Mouse (Mus musculus) kidney, adult 18-20 months (tissue): ENCODE data around the gene Rnft1.

Experiments
- DNase-seq: peaks from one replicate; pipeline ENCODE4 v3.0.0; 2021

Rnft1 gene

DNA sequence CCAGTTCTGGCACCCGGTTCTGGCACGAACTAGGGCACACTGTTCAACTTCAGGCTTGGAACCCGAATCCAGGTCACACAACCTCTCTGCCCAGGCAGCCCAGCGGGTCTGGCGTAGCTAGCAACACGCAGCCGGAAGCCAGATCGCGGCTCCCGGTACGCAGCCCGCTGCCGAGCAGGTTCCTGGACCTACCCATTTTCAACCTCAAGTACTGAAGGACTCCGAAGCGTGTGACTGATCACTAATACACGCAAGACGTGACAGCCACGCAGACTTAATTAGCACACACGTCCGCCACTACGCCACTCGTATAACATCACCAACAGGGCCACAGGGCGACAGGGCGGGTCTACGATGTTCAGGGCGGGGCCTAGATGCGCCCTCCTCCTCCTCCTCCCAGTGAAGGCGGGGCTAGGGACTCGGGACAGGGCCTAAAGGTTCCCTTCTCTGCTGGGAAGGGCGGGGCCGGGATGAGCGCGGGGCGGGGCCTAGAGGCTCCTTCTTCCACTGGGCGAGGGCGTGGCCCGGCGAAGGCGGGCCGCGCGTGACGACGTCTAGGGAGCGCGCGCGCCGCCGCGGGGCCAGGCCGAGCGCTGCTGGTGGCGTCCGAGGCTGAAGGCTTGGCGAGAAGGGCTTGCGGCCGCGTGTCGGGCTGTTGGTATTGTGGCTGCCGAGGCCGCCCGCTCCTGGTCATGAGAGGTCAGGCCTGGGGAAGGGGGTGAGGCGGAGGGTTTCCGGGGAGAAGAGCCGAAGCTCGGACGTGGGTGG lies at the start of gene Rnft1:
Gene Rnft1 (plus strand): TSS at position 557 of the 768 bp plus-strand sequence.
- peak; percentile 99 for DNase-seq

DNA sequence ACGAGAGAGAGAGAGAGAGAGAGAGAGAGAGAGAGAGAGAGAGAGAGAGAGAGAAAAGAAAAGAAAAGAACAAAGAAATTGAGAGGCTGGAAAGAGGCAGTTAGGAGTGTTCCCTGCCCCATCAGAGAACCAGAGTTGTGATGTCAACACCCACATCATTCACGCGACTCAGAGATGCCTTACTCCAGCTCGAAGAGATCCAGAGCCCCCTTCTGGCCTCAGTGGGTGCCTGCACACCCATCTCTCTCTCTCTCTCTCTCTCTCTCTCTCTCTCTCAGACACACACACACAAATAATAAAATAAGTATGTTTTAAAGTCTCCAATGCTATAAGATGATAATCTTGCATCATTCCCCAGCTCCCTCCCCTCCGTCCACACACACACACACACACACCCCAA lies 47.6 kb upstream of the Rnft1 start:
- no peak for DNase-seq

DNA sequence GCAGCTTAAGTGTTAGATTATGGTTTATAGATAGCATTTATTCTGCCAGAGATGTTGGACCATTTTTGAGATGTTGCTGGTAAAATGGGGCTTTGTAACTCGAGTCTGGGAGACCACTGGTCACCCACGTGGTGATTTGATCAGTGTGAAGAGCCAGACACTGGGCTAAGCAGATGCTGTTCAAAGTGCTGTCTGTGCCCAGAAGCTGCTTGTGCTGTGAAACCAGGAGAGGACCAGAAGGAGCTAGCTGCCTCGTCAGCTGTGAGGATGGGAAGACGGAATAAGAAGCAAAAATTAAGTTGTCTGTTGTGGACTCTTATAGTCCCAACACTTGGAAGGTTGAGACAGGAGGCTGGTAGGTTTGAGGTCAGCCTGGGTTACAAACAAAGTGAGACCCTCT lies 46.2 kb upstream of the Rnft1 start:
- DNase-seq = no peak

DNA sequence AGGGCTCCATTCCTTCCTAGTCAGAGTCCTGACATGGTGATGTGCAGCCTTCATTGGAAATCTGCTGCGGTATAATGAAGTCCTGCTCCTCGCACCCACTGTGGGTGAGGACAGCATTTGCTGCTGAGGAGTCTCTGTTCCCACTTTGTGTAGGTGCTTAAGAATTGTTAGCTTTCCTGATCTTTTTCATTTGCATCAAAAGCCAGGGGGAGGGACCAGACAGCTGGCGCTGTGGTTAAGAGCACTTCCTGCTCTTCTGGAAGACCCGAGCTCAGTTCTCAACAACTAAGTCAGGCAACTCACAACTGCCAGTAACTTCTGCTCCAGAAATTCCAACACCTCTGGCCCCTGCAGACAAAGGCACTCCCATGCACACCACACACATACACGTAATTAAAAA lies 43.7 kb upstream of the Rnft1 start:
- DNase-seq = no peak

DNA sequence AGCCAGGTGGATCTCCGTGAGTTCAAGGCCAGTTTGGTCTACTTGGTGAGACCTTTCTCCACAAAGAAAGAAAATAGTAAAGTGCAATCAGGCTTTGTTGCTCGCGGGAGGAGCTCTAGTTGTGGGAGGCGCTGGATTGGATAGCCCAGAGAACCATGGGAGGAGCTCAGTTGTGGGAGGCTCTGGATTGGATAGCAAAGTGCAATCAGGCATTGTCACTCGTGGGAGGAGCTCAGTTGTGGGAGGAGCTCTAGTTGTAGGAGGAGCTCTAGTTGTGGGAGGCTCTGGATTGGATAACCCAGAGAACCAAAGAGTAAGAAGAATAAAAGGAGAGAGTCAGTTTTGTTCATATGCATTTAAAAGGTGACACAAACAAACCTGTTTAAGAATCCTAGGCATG lies 30.5 kb upstream of the Rnft1 start:
- DNase-seq = no peak

DNA sequence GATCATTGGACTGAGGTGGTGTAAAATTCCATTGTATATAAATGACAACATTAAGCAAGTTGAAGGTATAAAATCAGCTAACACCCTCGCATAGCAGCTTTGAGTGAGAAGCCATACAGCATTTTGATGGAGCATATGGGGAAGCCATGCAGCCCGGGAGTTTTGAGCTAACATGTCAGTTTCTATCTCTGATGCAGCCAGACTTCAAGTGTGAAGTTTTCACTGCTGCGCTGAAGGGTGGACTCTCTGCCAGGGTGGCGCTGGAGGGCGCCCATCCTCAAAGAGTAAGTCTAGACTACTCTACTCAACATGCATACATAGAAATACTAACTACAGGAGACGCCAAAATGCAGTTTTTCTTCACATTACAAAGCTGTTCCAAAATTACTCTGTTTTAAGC lies 26.9 kb upstream of the Rnft1 start:
- no peak for DNase-seq

DNA sequence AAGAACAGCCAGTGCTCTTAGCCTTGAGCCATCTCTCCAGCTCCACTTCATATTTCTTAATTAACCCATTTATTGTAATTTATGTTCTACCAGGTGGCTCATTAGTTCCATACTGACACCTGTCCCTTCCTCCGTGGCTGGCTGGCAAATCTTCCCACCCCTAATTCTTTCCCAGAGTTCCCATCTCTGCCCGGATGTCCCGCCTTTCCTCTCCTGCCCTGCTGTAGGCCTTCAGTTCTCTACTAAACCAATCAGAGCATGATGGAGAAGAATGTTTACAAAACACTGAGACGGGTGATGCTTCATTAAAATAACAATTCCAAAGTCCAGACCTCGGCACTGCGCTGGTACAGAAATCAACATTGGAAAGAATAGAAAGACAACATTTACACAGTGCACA lies 25.6 kb upstream of the Rnft1 start:
- DNase-seq = no peak

DNA sequence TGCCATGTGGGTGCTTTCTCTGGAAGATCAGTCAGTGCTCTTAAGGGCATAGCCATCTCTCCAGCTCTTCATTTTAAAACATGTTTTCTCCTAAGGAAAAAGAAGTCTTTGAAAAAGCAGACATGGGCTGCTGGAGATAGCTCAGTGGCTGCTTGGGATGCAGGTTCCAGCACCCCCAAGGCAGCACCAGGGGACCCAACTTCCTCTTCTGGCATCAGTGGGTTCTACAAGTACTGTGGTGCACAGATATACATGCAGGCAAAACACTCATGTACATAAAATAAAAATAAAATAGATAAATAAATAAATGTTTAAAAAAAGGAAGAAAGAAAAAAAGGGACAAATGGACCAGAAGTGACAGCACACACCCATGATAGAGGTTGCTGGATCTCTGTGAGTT lies 21.9 kb upstream of the Rnft1 start:
- DNase-seq = no peak

DNA sequence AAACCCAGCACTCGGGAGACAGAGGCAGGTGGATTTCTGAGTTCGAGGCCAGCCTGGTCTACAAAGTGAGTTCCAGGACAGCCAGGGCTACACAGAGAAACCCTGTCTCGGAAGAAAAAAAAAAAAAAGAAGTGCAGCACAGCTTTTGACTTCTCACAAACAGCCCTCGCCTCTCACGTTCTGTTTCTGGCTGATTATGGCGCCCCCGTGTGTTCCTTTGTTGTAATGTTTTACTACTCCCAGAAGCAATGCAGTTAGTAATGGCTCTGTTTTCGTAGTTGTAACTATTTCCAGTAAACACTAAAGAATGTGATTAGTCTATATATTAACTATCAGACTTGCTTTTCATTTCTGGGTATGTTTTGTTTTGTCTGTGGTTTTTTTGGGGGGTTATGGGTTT lies 20.2 kb upstream of the Rnft1 start:
- peak; percentile 45 for DNase-seq

DNA sequence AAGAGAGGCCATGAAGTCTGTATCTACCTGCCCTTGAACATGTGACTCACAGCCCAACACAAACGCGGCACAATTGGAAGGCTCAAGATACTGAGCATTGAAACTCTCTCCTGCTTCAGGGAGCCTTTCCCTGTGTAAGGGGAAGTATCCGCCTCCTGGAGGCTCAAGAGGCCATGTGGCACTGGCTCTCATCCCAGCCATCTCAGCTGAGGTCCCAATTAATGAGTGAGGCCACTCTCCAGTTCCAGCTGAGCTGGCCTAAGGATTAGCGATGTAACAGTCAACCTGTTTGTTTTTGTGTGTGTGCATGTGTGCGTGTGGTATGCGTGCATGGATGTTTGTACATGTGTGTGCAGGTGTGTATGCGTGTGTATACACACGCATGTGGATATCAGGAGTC lies 16.1 kb upstream of the Rnft1 start:
- no peak for DNase-seq

DNA sequence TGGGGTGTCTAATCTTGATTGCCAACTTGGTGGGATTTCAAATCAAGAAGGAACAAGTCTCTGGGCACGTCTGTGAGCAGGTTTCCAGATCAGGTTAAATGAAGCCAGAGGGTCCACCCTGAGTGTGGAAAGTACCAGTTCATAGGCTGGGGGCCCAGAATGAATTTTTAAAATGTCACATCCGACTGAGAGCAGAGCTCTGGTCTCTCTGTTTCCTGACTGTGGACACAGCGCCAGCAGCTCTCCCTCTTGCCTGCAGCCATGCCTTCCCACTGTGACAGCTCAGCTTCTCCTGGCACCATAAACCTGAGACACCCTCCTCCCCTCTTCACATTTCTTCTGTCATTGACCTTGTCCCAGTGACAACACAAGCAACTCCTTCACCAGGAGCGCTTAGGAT lies 15.5 kb upstream of the Rnft1 start:
- DNase-seq = no peak

DNA sequence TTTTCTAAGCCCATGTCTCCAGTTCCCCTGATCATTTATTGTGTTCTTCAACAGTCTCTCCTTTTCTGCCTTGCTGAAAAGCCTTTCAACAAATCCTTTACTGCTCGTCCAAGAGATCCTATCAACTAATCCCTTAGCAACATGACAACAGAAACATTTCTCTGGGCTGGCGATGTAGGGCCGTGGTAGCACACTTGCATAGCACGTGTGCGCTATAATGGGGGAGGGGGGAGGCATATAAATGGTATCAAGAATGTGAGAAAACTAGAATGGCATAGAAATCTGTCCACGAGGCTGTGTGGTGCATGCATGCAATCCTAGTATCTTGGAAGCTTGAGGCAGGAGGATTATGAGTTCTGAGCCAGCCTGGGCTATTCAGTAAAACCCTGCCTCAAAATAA lies 12.7 kb upstream of the Rnft1 start:
- no peak for DNase-seq

DNA sequence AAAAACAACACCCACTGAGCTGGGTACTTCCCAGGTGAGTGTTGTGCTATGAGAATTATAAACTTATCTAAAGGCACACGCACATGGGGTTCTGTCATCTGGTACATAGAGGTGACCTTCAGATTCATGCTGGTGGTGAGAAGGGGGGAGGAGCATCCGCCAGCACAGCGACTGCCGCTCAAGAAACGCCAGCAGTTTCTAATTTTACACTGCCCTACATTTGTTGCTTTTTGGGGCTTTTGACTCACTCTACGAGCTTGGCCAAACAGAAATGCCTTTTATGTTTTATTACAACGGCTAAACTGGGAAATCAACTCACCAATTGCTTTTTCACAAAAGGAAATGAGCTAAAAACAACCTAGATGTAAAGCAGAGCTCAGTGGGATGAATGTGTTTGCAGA lies 11.7 kb upstream of the Rnft1 start:
- DNase-seq = no peak

DNA sequence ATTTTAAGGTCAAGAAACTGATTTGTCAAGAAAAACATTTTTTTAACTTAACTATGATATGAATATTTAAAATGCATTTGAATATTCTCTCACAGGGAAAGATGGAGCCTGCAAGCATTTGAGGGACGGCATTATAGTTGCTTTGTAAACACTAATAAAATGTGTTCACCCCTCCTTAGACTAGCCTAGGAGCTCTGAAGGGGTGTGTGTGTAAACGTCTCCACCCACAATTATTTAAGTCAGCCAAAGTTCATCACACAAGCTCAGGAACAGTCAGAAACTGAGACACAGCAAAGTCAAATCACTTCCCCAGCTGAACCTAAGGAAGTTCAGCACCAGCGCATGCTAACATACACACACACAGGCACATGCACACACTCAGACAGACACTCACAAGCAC lies 10.9 kb upstream of the Rnft1 start:
- DNase-seq = no peak

DNA sequence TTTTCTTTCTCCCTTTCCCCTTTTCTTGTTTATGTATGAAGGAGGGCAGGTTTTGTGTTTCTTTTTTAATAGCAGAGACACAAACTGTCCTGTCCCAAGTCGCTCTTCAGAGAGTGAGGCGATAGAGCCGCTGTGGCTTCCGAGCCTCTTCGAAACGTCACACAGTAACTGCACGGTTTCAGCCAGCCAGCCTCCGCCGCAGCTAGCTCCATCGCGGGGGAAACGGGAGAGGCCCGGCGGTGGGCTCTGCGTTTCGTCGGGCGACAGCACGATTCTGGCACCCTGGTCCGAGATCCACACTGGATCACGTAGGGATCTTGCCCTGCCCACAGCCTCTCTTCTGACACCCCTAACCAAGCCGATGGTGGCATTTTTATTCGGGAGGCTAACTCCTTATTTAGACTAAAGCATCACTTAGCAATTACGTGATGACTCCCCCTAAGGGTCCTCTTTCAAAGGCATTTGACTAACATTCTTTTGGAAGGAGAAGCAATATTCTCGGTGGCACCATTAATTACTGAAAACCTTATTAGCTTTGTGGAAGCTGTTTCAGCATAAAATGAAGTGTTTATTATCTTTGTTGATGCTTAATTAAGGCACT lies 553 bp downstream of the Rnft1 start:
- DNase-seq = no peak

DNA sequence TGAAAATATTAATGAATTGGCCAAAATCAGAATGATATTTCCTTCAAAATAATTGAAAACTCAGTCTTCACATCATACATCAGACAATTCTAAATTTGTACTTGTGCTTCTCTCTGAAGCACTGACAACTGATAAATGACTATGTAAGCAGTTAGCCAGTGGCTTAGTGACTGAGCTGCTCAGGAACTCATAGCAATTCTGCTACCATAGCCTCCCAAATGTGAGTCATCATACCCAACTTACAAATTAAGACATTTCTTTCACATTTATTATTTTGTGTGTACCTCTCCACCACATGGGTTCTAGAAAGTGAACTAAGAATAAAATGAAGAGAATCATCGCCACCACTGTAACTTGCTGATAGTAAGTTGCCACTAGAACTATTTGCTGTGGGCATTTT lies 6.3 kb downstream of the Rnft1 start:
- DNase-seq = no peak

DNA sequence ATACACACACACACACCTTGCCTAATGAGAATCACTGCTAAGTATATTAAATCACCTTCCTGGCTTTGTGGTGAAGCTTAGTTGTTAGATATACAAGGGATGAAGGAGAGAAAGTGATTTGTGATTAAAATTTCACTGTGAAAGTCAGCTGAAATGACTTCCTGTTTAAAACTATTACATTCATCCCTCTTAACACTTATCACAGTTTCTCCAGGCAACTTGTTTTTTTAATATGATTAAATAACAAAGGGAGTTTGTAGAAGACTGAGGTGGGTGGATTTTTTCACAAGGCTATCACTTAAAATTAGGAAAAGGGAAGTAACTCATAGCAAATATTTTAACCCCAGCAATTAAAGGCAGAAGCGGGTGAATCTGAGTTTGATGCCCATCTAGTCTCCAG lies 12.9 kb downstream of the Rnft1 start:
- DNase-seq = no peak

DNA sequence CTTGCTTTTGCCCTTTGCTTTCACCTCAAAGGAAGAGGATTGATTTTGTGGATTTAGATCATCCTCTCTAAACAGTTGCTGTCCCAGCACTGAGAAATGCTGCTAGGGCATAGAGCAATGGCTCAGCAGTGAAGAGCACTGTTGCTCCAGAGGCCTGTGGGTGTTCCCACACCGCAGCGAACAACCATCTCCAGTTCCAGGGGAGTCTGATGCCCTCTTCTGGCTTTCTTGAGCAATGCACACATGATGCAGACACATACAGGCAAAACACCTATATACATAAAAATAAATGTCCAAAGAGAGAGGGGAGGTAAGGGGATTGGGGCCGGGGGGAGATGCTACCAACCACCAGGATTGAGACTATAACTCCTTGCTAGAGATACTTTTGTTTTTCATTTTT lies 13.5 kb downstream of the Rnft1 start:
- DNase-seq = no peak

DNA sequence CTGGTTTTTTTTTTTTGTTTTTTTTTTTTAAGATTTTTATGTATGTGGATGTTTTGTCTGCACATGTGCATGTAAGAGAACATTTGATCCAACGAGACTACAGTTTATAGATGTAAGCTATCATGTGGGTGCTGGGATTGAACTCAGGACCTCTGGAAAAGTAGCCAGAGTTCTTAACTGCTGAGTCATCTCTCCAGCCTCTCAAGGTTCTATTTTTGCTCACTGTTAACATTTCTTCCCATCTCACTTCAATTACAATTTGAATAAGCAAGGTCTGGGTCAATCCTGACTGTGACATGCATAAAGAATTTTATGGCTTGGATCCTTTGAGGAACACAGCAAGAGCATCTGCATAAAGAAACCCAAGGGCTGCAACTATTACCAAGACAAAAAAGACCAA lies 16.3 kb downstream of the Rnft1 start:
- no peak for DNase-seq

DNA sequence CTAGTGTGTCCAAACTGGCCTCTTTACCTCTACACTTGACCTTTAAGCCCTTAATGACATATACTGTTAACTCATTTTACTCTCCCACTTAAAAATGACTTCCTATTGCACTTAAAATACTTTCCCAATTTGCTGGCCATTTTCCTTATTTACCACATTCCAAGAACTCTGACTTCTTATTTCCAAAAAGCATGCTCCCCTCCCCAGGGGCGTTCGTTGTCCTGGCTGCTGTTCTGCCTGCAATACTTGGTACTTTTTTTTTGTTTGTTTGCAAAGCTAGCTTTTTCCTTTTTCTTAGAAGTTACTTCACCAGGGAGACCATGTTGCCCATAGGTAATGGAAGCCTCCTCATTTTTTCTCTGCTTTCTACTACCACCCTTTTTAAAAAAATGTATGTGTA lies 18.7 kb downstream of the Rnft1 start:
- no peak for DNase-seq

DNA sequence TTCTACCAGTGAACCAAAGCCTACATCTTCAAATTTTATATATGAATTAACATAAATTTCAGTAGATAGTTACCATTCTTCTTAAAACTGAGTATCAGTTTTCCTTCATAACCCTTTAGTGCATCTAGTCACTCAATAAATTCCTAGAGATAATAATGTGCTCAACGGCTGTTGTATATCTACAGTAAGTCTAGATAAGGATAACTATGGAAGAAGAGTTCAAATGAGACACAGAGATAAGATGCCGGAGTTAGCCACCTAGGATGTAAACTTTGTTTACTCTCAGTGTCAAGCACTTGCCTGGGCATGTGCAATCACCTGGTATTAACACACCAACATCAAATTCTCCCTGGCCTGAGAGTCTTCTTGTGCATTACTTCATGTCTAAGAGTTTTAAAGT lies 22.9 kb downstream of the Rnft1 start:
- DNase-seq = no peak

DNA sequence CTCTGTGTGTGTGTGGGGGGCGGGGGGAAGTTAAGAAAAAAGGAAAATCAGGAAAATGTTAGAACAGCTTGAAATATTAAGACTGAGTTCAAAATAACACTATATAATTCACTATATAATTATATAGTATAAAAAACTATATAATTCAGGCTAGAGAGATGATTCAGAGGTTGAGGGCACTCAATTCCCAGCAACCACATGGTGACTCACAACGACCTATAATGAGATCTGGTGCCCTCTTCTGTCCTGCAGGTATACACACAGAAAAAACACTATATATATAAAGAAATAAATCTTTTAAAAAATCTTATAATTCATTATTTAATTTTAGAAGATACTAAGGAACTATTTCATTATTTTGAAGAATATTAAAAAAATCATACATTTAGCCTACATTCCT lies 23.5 kb downstream of the Rnft1 start:
- no peak for DNase-seq

DNA sequence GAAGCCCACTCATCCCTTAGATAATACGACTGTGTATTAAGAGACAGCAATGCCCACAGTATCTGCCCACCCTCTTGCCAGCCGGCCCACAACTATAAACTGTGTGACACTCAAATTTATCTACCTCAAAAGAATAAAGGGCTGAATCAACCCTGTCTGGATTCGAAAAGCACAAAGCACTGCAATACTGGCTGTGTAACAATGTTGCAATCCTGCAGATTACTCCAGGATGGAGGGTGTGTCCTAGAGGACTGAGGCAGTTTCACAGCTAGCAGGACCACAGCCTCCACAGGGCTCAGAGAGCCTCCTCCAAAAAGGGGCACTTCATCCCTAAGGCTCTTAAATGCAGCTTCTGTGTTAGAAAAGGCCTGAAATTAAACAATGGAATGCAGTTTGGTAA lies 32.2 kb downstream of the Rnft1 start:
- no peak for DNase-seq

DNA sequence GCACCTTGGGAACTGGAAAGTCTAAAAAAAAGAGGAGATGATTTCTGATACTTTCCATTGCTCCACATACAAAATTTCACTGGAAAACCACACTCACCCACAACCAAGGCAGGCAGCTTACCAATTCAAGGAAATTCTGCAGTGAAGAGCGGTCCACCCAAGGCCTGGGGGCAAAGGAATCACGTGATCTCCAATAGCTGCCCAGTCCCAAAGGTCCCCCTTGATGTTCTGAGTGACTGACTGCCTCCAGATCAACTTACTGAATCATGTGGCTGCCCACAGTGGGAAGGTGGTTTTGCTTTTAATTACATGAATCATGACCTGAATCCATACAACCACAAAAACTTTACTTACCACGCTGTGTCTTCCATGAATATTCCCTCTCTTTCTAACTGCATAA lies 32.8 kb downstream of the Rnft1 start:
- DNase-seq = no peak

DNA sequence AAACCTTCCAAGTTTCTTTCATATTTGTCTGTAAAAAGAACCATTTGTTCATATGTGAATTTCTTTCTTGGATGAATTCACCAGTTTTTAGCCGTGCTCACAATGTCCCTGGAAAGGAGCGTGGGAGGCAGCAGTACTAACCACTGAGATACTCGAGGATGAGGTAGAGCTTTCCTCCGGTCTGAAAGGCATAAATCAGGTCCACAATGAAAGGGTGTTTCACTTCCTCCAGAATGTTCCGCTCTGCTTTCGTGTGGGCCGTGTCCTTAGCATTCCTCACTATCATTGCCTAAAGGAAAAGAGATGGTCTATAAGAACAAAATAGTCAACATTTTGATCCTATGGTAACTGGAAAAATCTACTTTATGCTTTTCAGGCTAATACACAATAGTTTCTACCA lies 35.3 kb downstream of the Rnft1 start:
- no peak for DNase-seq
